Mouse (Mus musculus) C2C12 (cell line): ENCODE results near the gene Elof1. TPM values are rescaled to one million over a fixed set of nuclear protein-coding genes. Genes with fewer than 3 reads are reported as not detected.

Source experiments
- H3K27me3 ChIP-seq: one replicate; pipeline ENCODE4 v1.6.1; 2011; ENCODE audit not compliant: control insufficient read depth, insufficient read depth, insufficient read length
- H3K36me3 ChIP-seq: one replicate; pipeline ENCODE4 v1.6.1; 2011; ENCODE audit not compliant: control insufficient read depth, insufficient read depth
- H3K4me3 ChIP-seq: one replicate; pipeline ENCODE4 v1.5.1; 2011; ENCODE audit warnings: mild to moderate bottlenecking, control low read depth; ENCODE audit not compliant: poor library complexity, insufficient read depth, severe bottlenecking
- H3K79me2 ChIP-seq: one replicate; pipeline ENCODE4 v1.6.1; 2011; ENCODE audit not compliant: control insufficient read depth, insufficient read depth
- H3K79me3 ChIP-seq: one replicate; pipeline ENCODE4 v1.6.1; 2011; ENCODE audit warnings: low read depth, control low read depth
- H3ac ChIP-seq: one replicate; pipeline ENCODE3; 2011; ENCODE audit warnings: low read depth; ENCODE audit not compliant: control insufficient read depth, insufficient read length
- CEBPB ChIP-seq: IDR thresholded peaks from one replicate; pipeline ENCODE4 v1.6.1; 2011; ENCODE audit warnings: low read depth, mild to moderate bottlenecking, control low read depth, moderate library complexity
- CTCF ChIP-seq: IDR thresholded peaks from one replicate; pipeline ENCODE4 v1.5.1; 2011; ENCODE audit not compliant: control insufficient read depth, insufficient read depth, insufficient read length
- FOSL1 ChIP-seq: IDR thresholded peaks from one replicate; pipeline ENCODE4 v1.8.0; 2011; ENCODE audit warnings: mild to moderate bottlenecking, low read length; ENCODE audit not compliant: poor library complexity, insufficient read depth, severe bottlenecking
- MAX ChIP-seq: IDR thresholded peaks from one replicate; pipeline ENCODE4 v1.6.1; 2011; ENCODE audit warnings: mild to moderate bottlenecking, control low read depth
- MYOD1 ChIP-seq: IDR thresholded peaks from one replicate; pipeline ENCODE4 v1.6.1; 2011; ENCODE audit warnings: low read depth; ENCODE audit not compliant: control insufficient read depth, insufficient read length
- MYOG ChIP-seq: IDR thresholded peaks from one replicate; pipeline ENCODE4 v1.6.1; 2011; ENCODE audit not compliant: control insufficient read depth, insufficient read length; ENCODE audit errors: extremely low read depth
- USF1 ChIP-seq: IDR thresholded peaks from one replicate; pipeline ENCODE4 v1.6.1; 2011; ENCODE audit warnings: low read depth, mild to moderate bottlenecking, control low read depth, moderate library complexity
- polyA plus RNA-seq: library from polyadenylated mRNA; unstranded; fragments of >200 nt; fragmentation: generic; extraction: Trizol; gene quantifications from one replicate; pipeline ENCODE4 v1.2.1, GENCODE M21; 2012; ENCODE audit warnings: missing spikeins

Gene Elof1
- polyA plus RNA-seq, 1 experiment: 183 TPM

- no peak overlapping the region for H3ac ChIP-seq
- H3K79me3 ChIP-seq: no peaks in the 10 kb centered on the region
- H3K79me2 ChIP-seq: no peaks in the 10 kb centered on the region
- H3K4me3 ChIP-seq: no peak overlapping the region
- TF ChIP-seq FOSL1 (no peak), USF1 (no peak), CTCF (peak; percentile 62)
- no peaks in the 10 kb centered on the region for H3K36me3 ChIP-seq
- no peaks in the 10 kb centered on the region for H3K27me3 ChIP-seq
These were observed 26.4 kb upstream of the Elof1 start for GRCm38 (mm10) chr9:22143108-22144037.

GRCm38 (mm10) chr9:22139746-22140145, 22.8 kb upstream of the Elof1 start:
- Histone ChIP-seq H3ac (no peak overlapping the region), H3K79me2 (no peaks in the 10 kb centered on the region), H3K4me3 (no peak overlapping the region), H3K79me3 (no peaks in the 10 kb centered on the region), H3K27me3 (no peaks in the 10 kb centered on the region), H3K36me3 (no peaks in the 10 kb centered on the region)
- no peak for TF ChIP-seq FOSL1
- TF ChIP-seq MYOG: no peak
- no peak for TF ChIP-seq MYOD1
- TF ChIP-seq CTCF: no peak
- no peak for TF ChIP-seq CEBPB
- TF ChIP-seq MAX: no peak
- TF ChIP-seq USF1: no peak

GRCm38 (mm10) chr9:22138480-22138879, 21.5 kb upstream of the Elof1 start:
- Histone ChIP-seq H3K27me3 (no peaks in the 10 kb centered on the region), H3K79me3 (no peaks in the 10 kb centered on the region), H3ac (no peak overlapping the region), H3K79me2 (no peaks in the 10 kb centered on the region), H3K36me3 (no peaks in the 10 kb centered on the region), H3K4me3 (no peak overlapping the region)
- TF ChIP-seq MYOD1 (no peak), MAX (no peak), MYOG (no peak), CEBPB (no peak), CTCF (peak; percentile 6), USF1 (peak; percentile 64), FOSL1 (no peak)

GRCm38 (mm10) chr9:22136765-22137547, 20.0 kb upstream of the Elof1 start:
- H3K27me3 ChIP-seq: no peaks in the 10 kb centered on the region
- TF ChIP-seq CEBPB (no peak), FOSL1 (no peak), MYOG (no peak)
- no peaks in the 10 kb centered on the region for H3K79me2 ChIP-seq
- H3K79me3 ChIP-seq: no peaks in the 10 kb centered on the region
- no peak overlapping the region for H3ac ChIP-seq
- H3K4me3 ChIP-seq: no peak overlapping the region
- H3K36me3 ChIP-seq: no peaks in the 10 kb centered on the region

- no peaks in the 10 kb centered on the region for H3K79me2 ChIP-seq
- no peaks in the 10 kb centered on the region for H3K36me3 ChIP-seq
- H3K4me3 ChIP-seq: no peak within 1 kb of the TSS
- no peaks in the 10 kb centered on the region for H3K79me3 ChIP-seq
- TF ChIP-seq MYOG (no peak), CTCF (no peak), CEBPB (no peak), MAX (no peak), MYOD1 (no peak), USF1 (no peak), FOSL1 (no peak)
- no peak within 1 kb of the TSS for H3ac ChIP-seq
- no peaks in the 10 kb centered on the region for H3K27me3 ChIP-seq
These were observed 18.8 kb upstream of the Elof1 start, which contains the start of gene Acp5 for GRCm38 (mm10) chr9:22135644-22136390. Gene Acp5 (minus strand): TSS chr9:22135711.
